Mouse (Mus musculus): Measurements from ENCODE around the gene Cltc.

Gene Cltc

DNA sequence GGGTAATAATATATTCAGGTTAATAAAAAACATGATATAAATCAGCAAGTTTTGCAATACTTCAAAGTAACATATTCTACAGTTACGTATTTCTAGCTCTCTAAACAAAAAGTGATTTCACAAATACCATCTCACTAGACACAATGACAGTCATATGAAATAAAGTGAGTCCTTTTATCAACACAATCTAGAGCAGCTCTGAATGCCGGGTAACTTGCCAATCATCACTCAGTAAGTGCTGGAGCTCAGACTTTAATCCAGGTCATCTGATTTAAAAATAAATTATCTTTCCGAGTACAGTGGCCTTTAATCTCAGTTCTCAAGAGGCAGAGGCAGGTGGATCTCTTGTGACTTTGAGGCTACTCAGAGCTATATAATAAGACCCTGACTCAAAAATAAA, 75.9 kb downstream of the Cltc start:
- no peak for DNase-seq

DNA sequence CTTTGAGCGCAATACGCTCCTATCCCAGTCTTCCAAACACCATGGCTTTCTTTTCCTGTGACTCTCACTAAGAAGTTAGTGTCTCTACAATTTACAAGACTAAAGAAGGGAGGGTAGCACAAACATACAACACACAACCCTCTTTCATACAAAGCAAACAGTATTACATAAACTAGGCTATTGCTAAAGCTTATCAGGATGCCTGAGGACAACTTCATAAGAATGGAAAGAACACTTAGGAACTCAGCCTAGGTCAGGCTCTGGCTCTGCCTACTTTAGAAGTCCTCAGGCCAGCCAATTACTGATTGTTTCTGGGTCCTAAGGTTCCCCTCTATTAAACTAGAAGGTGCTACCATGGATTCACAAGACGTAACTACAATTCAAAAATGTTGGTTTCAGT, 76.6 kb downstream of the Cltc start:
- DNase-seq = no peak

DNA sequence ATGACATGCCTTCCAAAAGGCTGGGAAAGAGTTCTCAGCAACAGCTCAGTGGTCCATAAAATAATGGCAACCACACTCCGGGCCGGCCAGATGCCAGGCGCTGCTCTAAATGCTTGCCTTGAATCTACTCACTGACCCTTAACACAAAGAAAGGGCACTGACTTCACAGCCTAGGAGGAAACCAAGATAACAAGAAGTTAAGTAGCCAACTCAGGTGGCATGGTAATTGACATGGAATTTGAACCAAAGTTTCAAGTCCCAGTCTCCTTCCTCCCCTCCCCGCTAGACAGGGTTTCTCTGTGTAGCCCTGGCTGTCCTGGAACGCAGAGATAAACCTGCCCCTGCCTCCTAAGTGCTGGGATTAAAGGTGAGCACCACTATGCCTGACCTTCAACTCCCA, 78.4 kb downstream of the Cltc start:
- no peak for DNase-seq

DNA sequence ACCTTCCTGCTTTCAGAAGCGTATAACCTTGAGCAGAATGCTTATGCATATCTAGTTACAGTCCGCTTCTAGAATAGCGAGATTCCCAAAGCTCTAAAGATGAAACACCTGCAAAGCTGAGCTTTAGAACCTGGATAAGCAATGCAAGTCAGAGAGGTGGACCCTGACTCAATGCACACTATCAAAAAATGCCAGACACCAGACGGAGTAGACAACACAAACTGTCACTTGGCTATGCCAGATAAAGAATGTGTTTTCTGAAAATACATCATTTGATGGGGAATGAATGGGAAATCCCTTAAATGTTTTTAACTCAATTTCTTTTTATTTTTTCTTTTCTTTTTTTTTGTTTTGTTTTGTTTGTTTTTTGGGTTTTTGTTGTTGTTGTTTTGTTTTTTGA, 81.8 kb downstream of the Cltc start:
- DNase-seq = no peak

DNA sequence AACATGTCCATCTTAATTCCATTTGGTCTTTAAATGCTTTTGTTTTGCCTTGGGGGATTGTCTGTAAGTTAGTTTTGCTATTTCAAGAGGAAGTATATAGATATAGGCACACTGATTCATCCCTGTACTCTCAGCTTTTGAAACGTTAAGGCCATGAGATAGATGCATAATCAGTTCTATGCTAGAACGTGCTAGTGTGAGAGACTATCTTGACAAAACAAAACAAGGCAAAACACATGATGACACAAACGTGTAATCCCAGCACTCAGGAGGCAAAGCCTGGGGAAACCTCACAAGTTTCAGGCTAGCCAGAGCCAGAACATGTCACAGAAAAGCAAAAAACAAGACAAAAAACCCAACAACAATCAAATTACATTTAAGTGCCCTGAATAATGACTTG, 84.6 kb downstream of the Cltc start:
- DNase-seq = no peak

DNA sequence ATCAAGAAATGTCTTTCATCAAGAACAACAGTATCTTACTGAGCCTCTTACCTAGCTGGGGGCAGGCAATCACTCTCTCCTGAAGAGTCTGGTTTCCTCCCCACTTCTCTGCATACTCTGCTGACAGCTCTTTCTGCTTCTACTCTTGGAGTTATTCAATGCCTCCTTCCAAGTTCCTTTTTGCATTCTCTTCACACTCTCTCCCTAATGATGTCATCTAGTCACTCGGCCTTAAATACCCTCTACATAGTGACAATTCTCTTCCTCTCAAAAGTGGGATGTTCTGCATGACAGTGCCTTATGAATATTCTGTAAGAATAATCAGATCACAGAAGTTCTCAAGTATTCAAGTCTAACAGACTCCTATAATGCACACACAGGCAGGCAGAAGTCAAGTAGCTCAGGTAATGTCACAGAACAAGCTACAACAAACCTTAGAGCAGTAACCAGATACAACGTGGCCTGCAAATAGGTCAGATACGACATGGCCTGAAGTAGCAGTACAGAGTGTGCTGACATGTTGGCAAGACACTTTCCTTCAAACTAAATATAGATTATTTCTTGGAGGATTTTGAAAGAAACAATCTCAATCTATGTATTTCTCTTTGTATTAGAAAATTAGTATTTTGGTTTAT, 86.2 kb downstream of the Cltc start:
- no peak for DNase-seq

DNA sequence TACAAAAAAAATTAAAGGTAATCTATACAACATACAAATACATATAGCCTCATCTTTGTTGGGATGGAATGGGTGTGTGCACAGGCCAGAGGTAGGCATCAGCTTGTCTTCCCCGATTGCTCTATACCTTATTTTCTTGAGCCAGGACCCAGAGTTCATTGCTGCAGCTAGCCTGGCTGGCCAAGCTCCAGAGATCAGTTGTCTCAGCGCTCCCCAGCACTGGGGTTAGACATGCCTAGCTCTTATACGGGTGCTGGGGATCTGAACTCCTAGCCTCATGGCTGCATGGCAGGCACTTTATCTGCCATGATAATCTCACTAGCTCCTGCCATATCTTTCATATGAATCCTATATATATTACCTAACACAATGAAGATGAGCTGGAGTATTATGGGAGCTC, 89.2 kb downstream of the Cltc start:
- no peak for DNase-seq

DNA sequence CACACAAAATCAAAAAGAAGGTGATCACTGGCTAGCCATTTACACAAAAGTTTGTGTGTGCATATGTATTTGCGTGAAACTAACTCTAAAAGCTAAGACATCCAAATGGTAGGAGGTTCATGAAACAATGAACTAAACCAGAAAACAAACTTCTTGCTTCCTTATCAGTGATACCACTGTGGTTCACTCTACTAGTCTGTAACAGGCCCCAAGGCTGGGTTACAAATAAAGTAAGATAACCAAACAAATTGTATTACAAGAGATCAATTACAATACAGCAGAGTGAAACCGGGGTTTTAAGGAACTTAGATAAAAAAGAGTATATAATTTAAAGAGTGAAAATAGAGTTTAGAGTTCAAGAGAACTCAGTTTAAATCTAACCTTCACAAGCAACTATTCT, 89.8 kb downstream of the Cltc start:
- DNase-seq = no peak

DNA sequence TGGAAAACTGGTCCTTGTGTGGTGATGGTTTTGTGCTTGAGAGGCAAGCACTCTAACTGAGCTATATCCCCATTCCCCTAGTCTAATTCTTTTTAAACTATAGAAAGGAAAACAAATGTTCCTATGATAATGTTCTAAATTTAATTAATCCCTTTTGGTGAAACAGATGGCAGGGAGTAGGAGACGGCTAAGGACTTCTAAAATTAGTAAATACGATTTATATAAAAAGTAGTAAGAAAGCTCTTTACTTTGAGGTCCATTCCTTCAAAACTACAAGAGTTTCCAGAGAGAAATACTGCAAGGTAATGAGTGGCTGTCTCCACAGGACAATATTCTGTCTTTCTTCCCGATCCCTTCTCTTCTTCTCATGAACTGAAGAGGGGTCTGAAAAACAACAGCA, 93.0 kb downstream of the Cltc start:
- no peak for DNase-seq

DNA sequence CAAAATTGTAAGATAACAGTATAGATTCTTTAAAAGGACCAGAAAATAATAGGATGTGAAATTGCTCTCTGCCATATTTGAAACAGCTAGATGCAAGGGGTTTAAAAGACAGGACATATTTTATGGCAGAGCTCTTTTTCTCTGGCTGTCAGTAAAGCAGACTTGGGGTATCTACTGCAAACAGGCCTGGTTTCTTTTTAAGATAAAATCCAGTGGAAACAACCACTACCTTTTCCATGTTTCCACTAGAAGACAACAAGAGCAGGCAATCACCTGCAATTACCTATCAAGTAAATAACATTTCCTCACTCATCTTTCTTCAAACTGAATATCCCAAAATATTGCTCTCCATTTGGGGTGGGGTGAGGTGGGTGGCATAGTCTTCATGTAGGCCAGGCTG, 93.4 kb downstream of the Cltc start:
- DNase-seq = no peak

DNA sequence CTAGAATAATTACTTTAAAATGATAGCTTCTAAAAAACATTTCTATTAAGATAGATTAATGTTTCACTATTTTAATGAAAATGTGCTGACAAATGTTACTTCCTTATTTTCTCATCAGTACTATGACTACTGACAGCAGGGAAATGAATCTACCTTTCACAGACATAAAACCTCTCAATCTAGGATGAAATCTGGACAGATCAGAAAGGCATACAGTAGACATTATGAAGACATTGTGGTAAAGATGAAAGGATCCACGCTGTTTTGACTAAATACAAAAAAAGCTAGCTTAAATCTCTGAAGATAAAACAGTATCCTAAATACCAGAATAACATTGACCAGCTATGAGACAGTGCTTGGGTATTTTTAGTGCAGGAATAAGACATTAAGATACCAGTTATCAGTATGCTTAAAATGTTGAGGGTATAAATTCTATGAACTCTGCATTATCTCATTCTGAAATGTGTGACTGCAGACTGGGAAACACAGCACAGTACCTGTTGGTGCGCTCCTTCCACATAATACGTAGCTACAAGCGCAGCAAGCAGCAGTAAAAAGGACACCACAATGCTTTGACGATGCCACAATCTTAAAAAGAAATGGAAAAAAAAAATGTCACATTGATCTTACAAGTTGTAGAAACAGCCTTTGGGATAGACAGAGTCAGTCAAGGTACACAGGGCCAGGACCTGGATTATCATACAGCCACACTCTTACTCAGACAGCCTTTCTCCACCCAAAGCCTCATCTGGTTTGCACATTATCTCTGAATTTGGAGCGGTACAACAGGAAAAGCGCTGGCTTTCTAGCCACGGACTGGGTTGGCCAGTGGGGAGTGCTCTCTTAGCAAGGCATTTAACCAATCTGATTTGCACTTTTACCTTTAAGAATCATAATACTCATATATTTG, 94.1 kb downstream of the Cltc start:
- no peak for DNase-seq

DNA sequence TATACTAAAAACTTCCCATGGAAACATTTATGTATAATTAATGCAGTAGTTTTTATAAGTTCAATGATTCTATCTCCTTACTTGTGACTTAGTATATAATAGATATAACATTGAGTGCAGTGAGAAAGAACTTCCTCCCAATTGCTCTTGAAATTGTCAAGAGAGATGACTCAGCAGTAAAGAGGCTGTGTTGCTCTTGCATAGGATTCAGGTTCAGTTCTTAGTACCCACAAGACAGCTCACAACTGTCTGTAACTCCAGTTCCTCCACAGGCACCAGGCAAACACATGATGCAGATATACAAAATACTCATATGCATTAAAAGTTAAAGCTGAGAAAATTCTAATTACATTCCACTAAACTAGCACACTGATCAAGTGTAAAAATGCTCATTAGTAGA, 99.5 kb downstream of the Cltc start:
- DNase-seq = no peak

DNA sequence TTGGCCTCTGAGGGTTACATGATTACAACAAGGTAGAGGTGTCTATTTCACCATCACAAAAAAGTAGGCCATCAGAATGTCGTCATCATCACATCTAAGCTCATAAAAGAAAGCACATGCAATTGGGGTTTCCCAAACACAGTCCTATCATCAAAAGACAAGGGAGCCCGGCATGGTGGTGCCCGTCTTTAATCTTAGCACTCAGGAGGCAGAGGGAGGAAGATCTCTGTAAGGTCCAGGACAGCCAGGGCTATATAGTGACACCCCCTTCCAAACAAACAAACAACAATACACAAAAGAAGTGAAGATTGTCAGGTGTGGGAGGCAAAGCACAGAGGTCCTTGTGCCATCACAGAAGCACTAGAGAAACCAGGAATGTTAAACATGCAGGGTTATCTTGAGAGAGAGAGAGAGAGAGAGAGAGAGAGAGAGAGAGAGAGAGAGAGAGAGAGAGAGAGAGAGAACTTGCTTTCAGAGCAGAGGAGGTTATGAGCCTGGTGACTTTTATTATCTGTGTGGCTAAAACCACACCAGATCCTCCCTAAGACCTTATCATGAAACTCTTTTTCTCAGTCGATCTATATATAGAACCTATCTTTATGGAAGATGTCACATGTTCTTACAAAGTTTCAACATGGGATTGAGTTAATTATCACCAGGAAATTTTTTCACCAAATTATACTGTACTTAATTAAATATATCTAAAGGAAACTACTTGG, 100.4 kb downstream of the Cltc start:
- no peak for DNase-seq

DNA sequence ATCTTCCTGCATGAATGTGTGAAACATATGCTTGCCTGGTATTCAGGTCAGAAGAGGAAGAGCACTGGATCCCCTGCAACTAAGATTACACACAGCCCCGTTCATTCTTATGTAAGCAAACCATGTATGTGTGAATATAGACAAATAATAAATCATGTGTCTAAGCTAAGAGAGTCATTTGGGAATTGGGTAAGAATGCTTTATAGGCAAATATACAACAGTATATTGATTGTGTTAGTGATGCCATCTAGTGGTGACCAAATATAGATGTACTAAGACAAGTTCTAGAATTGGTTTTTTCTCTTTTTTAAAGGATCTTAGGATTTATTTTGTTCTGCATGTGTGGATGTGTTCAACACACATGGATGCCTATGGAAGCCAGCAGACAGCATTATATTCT, 101.7 kb downstream of the Cltc start:
- peak in 1 of 2 experiments; percentile 20 for DNase-seq

DNA sequence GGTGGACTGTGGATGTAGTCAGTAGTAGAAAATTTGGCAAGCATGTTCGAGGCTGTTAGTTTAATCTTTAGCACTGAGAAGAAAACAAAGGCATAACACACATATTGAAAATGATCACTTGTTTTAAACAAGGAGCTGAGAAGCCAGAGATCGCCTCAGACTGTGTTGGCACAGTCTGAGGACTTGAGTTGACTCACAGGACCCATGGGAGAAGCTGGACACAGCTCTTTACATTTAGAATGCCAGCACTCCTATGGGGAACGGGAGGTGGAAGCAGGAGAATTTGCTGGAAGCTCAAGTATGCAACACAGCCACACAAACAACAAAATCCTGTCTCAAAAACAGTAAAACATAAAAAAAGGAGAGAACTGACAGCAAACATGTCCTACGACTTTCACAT, 103.3 kb downstream of the Cltc start:
- DNase-seq = no peak

DNA sequence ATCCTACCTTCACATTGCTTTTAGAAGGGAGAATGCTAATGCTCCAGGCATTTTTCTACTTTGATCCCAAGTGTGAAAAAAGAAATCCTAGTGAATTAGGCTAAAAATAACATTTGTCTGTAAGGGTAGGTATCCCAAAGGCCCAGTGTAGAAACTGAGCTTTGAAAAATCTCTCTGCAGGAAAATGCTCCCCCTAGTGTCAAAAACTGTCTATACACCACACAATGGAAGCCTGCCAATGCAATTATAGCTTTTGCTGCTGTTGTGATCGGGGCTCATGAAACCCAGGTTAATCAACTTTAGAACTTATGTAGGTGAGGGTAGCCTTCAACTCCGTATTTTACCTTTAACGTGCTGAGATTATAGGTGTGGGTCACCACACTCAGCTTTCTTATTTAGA, 103.9 kb downstream of the Cltc start:
- peak; percentile 64 to 85 for DNase-seq

DNA sequence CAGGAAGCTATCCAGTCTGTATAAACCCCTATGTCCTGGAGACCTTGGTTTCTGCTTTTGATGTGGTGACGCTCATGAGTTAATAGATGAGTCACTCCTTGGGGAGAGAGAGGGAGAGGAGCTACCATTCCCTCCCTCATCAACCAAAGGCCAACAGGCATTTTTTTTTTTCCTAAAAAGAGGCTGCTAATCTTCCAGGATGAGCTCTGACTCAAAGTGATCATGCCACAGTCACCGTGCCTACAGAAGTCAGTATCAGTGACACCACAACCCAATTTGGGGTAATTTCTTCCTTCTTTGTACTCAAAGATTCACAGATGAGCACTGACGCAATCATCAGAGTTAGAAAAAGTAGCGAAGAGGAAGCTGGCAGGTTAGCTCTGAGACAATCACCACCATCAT, 104.8 kb downstream of the Cltc start:
- DNase-seq = no peak

DNA sequence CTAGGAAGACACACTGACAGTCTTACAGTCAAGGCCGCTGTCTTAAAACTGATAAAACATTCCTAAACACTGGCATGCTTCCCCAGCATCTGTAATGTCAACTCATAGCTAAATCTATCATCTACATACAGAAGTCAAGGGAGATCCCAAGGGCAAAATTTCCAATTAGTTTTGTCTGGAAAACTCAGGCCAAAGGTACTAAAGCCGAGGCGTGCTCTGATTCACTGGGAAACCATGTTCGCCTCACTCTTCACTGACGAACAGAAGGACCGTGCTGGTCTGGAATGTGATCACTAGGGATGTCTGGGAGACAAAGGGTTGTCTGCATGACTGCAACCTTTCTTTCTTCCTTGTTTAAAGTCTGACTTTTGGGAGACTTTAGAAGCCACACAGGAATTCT, 106.7 kb downstream of the Cltc start:
- DNase-seq = no peak

DNA sequence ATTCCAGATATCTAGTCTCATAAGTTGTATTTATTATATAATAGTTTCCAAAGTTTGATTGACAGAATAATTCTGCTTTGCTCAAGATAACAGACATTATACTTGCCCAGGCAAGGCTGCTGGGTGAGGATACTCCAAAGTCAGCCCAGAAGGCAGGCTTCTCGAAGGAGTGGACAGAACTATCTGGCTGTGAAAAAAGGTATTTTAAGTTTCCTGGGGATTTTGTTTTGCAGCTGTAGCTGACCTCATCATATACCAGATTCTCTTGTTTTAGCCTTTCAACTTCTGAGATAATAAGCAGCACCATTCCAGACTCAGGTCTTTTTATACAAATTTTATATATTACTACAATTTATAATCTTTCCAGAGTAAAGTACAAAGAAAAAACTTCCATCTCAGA, 107.8 kb downstream of the Cltc start:
- DNase-seq = no peak

DNA sequence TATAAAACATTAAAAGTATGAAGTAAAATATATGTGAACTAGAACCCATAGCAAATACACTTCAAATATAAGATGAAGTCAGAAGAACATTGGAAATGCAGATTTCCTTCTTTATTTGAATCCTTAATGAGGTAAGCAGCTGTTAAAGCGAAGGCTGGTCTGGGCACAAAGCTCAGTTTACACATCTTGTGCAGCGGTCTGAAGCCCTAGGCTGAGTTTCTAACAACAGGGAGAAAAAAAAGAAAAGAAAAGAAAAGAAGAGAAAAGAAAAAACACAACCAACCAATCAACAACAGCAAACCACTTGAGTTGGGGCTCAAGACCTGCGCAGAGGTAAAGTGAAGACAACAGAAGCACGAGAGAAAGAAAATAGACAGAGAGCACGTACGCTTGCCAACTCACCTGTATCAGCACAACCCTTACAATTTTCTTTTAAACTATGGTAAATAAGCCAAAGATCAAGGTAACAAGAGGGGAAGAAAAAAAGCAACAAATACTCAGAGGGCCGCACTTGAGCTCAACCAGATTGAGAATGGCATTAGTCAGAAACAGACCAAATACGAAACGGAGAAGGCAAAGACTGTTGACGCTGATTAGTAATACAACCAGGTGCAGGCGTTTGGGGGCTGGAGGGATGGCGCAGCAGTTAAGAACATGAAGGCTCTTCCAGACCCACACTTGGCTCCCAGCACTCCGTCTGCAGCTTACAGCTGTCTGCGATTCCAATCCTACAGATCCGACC, 109.5 kb downstream of the Cltc start:
- no peak for DNase-seq

DNA sequence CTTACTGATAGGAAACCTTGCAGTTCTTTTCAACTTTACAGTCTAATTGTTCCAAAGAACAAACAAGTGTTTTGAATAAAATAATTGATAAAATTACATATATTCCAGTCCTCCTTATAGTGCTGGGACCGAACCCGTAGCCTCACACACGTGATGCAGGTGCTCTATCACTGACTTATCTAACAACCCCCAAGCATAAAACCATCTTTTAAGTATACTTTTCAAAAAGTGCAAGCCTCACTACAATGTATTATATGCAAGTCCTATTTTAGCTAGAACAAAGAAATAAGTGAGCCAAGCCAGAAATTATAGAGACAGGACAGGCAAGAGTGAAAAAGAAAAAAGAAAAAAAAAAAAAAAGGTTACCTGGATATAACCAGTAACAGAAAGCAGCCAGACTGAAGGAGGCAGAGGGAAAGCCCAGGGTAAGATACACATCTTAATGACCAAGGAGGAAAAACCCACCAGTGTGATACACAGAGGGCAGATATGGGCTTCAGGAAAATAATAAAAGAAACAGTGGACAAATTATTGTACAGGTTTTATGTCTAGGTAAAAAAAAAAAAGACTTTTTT, 110.4 kb downstream of the Cltc start:
- DNase-seq = no peak

DNA sequence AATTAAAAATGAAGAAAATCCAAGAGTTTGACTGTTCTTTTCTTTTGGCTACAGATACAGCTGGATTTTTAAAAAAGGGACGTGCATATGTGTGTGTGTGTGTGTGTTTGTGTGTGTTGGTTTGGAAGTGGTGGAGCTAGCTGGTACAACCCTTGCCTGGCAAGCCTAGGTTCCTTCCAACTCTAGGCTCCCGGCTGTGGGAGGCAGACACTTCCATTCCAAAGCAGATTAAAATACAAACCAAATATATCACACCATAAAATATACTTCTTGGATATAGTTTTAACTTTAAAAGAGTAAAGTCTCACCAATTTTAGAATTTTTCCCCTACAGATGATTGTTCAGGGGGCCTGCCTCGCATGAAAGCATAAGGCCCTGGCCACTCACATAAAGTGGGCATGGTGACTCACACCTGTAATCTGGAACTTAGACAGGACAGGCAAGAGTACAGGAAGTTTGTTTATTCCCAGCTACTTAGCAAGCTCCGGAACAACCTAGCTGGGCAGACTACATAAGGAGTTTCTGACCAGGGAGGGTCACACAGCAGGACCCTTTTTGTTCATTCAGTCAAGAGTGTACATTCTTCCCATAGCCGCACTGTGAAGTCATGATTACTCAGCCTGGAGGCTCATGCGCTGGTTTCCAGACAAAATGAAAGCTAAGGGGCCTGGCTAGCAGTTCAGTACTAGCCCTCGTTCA, 111.1 kb downstream of the Cltc start:
- DNase-seq = no peak

Data from cerebellum, postnatal 10 days (tissue).